Mouse (Mus musculus): Measurements from ENCODE around the gene Spats2l.

- TF ChIP-seq CTCF (IDR thresholded peaks at IDR 0.05; ENCODE audit: control insufficient read depth, insufficient read depth, low read length) (no peak), POLR2A (IDR thresholded peaks at IDR 0.05; ENCODE audit: borderline replicate concordance, control insufficient read depth, low read depth, low read length) (no peak)
Measured at GRCm38 (mm10) chr1:57862024-57862423, 88.1 kb downstream of the Spats2l start.

All from bone marrow, adult 2 months (tissue).